Mouse (Mus musculus) embryonic facial prominence, embryonic 11.5 days (tissue): ENCODE measurements around the gene Meiob. TPM values are rescaled to one million over a fixed set of nuclear protein-coding genes. Genes with fewer than 3 reads are reported as not detected.

Experiments
- ATAC-seq: fragments of 200-750 bp; cut with Nextera tagmentation; replicated peaks from 2 replicates; pipeline ENCODE4 v1.8.0; 2017; ENCODE audit warnings: low read depth; ENCODE audit not compliant: insufficient number of reproducible peaks, low FRiP score, low TSS enrichment
- DNase-seq: peaks from one replicate; pipeline ENCODE4 v3.0.0-alpha.2; 2015; ENCODE audit warnings: low spot score
- H3K27ac ChIP-seq: fragments of 300-500 bp; sonication (generic); replicated peaks from 2 replicates; pipeline ENCODE4 v1.5.1; 2014; ENCODE audit warnings: mild to moderate bottlenecking, low read depth, low read length, control low read depth
- H3K27me3 ChIP-seq: fragments of 300-500 bp; sonication (generic); 2 replicates; pipeline ENCODE4 v1.6.1; 2014; ENCODE audit warnings: mild to moderate bottlenecking, low read length, moderate library complexity, mixed read lengths; ENCODE audit not compliant: control insufficient read depth, insufficient read depth
- H3K36me3 ChIP-seq: fragments of 300-500 bp; sonication (generic); replicated peaks from 2 replicates; pipeline ENCODE4 v1.6.1; 2014; ENCODE audit warnings: low read depth, mild to moderate bottlenecking, low read length, moderate library complexity, mixed read lengths; ENCODE audit not compliant: control insufficient read depth, insufficient read depth
- H3K4me1 ChIP-seq: fragments of 300-500 bp; sonication (generic); 2 replicates; pipeline ENCODE4 v1.6.1; 2014; ENCODE audit warnings: low read length, mixed read lengths; ENCODE audit not compliant: control insufficient read depth, insufficient read depth
- H3K4me2 ChIP-seq: fragments of 300-500 bp; sonication (generic); 2 replicates; pipeline ENCODE4 v1.6.1; 2014; ENCODE audit warnings: low read depth, mild to moderate bottlenecking, control low read depth, low read length, moderate library complexity
- H3K4me3 ChIP-seq: fragments of 300-500 bp; sonication (generic); 2 replicates; pipeline ENCODE4 v1.5.1; 2014; ENCODE audit warnings: low read depth, low read length, control low read depth
- H3K9ac ChIP-seq: fragments of 300-500 bp; sonication (generic); replicated peaks from 2 replicates; pipeline ENCODE4 v1.6.1; 2014; ENCODE audit warnings: mild to moderate bottlenecking, control low read depth, low read length
- H3K9me3 ChIP-seq: fragments of 300-500 bp; sonication (generic); replicated peaks from 2 replicates; pipeline ENCODE4 v1.6.1; 2016; ENCODE audit warnings: mild to moderate bottlenecking, low read length, inconsistent platforms, mixed read lengths; ENCODE audit not compliant: control insufficient read depth
- WGBS: fragments of 180-500 bp; shearing (Covaris S2); extraction: QIAGEN DNeasy Blood & Tissue Kit; methylation state at CpG from one replicate; pipeline ENCODE4 v1.1.7; 2014; 5-methylcytosine and 5-hydroxymethylcytosine counted together
- polyA plus RNA-seq: library from polyadenylated mRNA; unstranded; fragments of >200 nt; fragmentation: Nextera tagmentation; extraction: Ambion mirVana; gene quantifications from 2 replicates; pipeline ENCODE4 v1.2.1, GENCODE M21; 2014

Meiob gene
- polyA plus RNA-seq, 1 experiment from 2014 or later: not detected

GRCm38 (mm10) chr17:24887291-24888080, 83.4 kb downstream of the Meiob start:
- Histone ChIP-seq H3K36me3 (no peaks in the 10 kb centered on the region; the same call in 1 of the 2 replicates), H3K9me3 (no peaks in the 10 kb centered on the region), H3K9ac (peak overlapping the region; percentile 78), H3K4me2 (peak overlapping the region; percentile 87), H3K4me3 (peak overlapping the region; percentile 87), H3K27ac (no peak overlapping the region), H3K4me1 (no peaks in the 10 kb centered on the region; the same call in none of the 2 replicates), H3K27me3 (no peaks in the 10 kb centered on the region)
- WGBS: 67% methylated on average over 18 of the region's 18 CpGs
- ATAC-seq (no peak), DNase-seq (no peak)

GRCm38 (mm10) chr17:24888862-24889261, 84.8 kb downstream of the Meiob start:
- DNase-seq: no peak
- no peak for ATAC-seq
- no peaks in the 10 kb centered on the region; the same call in none of the 2 replicates for H3K4me1 ChIP-seq
- no peak overlapping the region for H3K4me3 ChIP-seq
- H3K9ac ChIP-seq: no peak overlapping the region
- no peaks in the 10 kb centered on the region for H3K9me3 ChIP-seq
- H3K4me2 ChIP-seq: no peak overlapping the region
- no peaks in the 10 kb centered on the region for H3K27me3 ChIP-seq
- no peak overlapping the region for H3K27ac ChIP-seq
- H3K36me3 ChIP-seq: no peaks in the 10 kb centered on the region; the same call in 1 of the 2 replicates
- WGBS: 93% methylated on average over 3 of the region's 3 CpGs

Other genes with a start within 250 kb of the Meiob start
- gene Tsc2, start 171.7 kb upstream of the Meiob start, polyA plus RNA-seq: 46.2 and 56.4 TPM in 2 replicates
- gene Nthl1, start 171.6 kb upstream of the Meiob start, polyA plus RNA-seq: 18.6 and 22.9 TPM in 2 replicates
- 48.3 and 50.2 TPM in 2 replicates for gene Slc9a3r2, start 154.0 kb upstream of the Meiob start, polyA plus RNA-seq
- 0.48 TPM in 1 of 2 replicates, not detected in the other for gene Npw, start 145.8 kb upstream of the Meiob start, polyA plus RNA-seq
- gene Zfp598, start 134.6 kb upstream of the Meiob start, polyA plus RNA-seq: 24.1 and 26.6 TPM in 2 replicates
- 6.2 and 6.6 TPM in 2 replicates for gene Syngr3, start 114.3 kb upstream of the Meiob start, polyA plus RNA-seq
- 46.8 and 52.4 TPM in 2 replicates for gene Gfer, start 108.1 kb upstream of the Meiob start, polyA plus RNA-seq
- 1.1 and 2.7 TPM in 2 replicates for gene Noxo1, start 108.1 kb upstream of the Meiob start, polyA plus RNA-seq
- gene Tbl3, start 96.6 kb upstream of the Meiob start, polyA plus RNA-seq: 96.3 and 102 TPM in 2 replicates
- 0.18 and 0.24 TPM in 2 replicates for gene Rnf151, start 86.2 kb upstream of the Meiob start, polyA plus RNA-seq
- gene Rps2, start 86.2 kb upstream of the Meiob start, polyA plus RNA-seq: 1,371 and 1,480 TPM in 2 replicates
- 191 and 217 TPM in 2 replicates for gene Ndufb10, start 79.8 kb upstream of the Meiob start, polyA plus RNA-seq
- not detected in 2 replicates for gene Rpl3l, start 76.5 kb upstream of the Meiob start, polyA plus RNA-seq
- gene Msrb1, start 67.6 kb upstream of the Meiob start, polyA plus RNA-seq: 23.6 and 24.3 TPM in 2 replicates
- 4.3 and 4.7 TPM in 2 replicates for gene Hs3st6, start 51.3 kb upstream of the Meiob start, polyA plus RNA-seq
- 23.2 and 24.1 TPM in 2 replicates for gene Hagh, start 35.9 kb downstream of the Meiob start, polyA plus RNA-seq
- 21.7 and 23.0 TPM in 2 replicates for gene Fahd1, start 46.1 kb downstream of the Meiob start, polyA plus RNA-seq
- 0.14 TPM in 2 replicates for gene Igfals, start 61.7 kb downstream of the Meiob start, polyA plus RNA-seq
- 61.0 and 63.9 TPM in 2 replicates for gene Nubp2, start 82.1 kb downstream of the Meiob start, polyA plus RNA-seq
- gene Spsb3, start 82.4 kb downstream of the Meiob start, polyA plus RNA-seq: 34.8 and 39.8 TPM in 2 replicates
- 15.9 and 18.2 TPM in 2 replicates for gene Eme2, start 90.8 kb downstream of the Meiob start, polyA plus RNA-seq
- gene Mrps34, start 90.8 kb downstream of the Meiob start, polyA plus RNA-seq: 68.6 and 84.7 TPM in 2 replicates
- gene Nme3, start 92.2 kb downstream of the Meiob start, polyA plus RNA-seq: 49.4 and 52.8 TPM in 2 replicates
- gene Mapk8ip3, start 132.7 kb downstream of the Meiob start, polyA plus RNA-seq: 22.9 and 26.2 TPM in 2 replicates
- 245 and 249 TPM in 2 replicates for gene Jpt2, start 156.4 kb downstream of the Meiob start, polyA plus RNA-seq
- 9.7 and 10.1 TPM in 2 replicates for gene Cramp1l, start 211.5 kb downstream of the Meiob start, polyA plus RNA-seq
- 18.4 and 22.1 TPM in 2 replicates for gene Ift140, start 211.8 kb downstream of the Meiob start, polyA plus RNA-seq